Mouse (Mus musculus) layer of hippocampus, adult 2 months (tissue): Measurements from ENCODE around the gene Nsg2. TPM values are rescaled to one million over a fixed set of nuclear protein-coding genes. Genes with fewer than 3 reads are reported as not detected.
"Not testable (repeated sequence)": the region's sequence is repeated elsewhere in the genome, so short reads cannot be mapped to it uniquely, and the experiment has no call there.

Experiments used
- DNase-seq, 2 experiments: peaks; one replicate each; pipeline ENCODE4 v3.0.0; 2022; ENCODE audit warnings: low spot score in 2 of 2
- H3K27ac ChIP-seq: fragments of 200-600 bp; 2 replicates; pipeline ENCODE4 v1.8.1; 2022
- H3K4me3 ChIP-seq: fragments of 200-600 bp; 2 replicates; pipeline ENCODE4 v1.8.1; 2022; ENCODE audit warnings: mild to moderate bottlenecking
- CTCF ChIP-seq: fragments of 200-600 bp; conservative IDR thresholded peaks from 2 replicates; pipeline ENCODE4 v1.8.1; 2022; ENCODE audit warnings: antibody characterized with exemption, mild to moderate bottlenecking, moderate library complexity
- total RNA-seq, 2 experiments: library from RNA; stranded (reverse); gene quantifications; 2 replicates each; pipeline ENCODE4 v1.2.3; 2021

Nsg2 gene
- total RNA-seq, 2 experiments from 2014 or later, result 662 to 700 TPM

DNA sequence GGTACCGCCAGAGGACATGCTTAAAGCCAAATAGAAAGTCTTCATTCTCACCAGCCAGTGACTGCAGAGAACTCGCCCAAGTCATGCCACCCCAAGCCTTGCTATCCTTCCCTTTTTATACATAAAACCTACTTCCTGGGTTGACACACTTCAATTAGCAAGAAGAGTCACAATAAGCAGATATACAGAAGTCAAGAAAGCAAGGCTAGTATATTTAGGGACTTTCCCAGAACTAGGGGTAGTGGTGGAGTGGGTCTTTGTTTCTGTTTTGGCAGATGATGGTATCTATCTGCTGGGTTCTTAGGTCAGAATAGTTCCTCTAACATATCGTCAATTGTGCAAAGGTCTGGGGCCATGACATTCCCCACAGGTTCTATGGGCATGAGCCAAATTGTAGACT, 7.7 kb upstream of the Nsg2 start:
- Histone ChIP-seq H3K27ac (no peak overlapping the region), H3K4me3 (no peak overlapping the region)
- DNase-seq, result no peak
- TF ChIP-seq CTCF, result no peak

GRCm38 (mm10) chr11:31999716-32000115, 547 bp upstream of the Nsg2 start:
- TF ChIP-seq CTCF, result no peak

GRCm38 (mm10) chr11:32001181-32001910, 1.1 kb downstream of the Nsg2 start:
- Histone ChIP-seq H3K27ac (peak overlapping the region; percentile 98), H3K4me3 (peak overlapping the region; percentile 72)
- no peak for TF ChIP-seq CTCF
- no peak for DNase-seq

More at GRCm38 (mm10) chr11:31999716-32000115, 547 bp upstream of the Nsg2 start:
- DNase-seq, result no peak
- Histone ChIP-seq H3K4me3 (peak overlapping the region; percentile 72), H3K27ac (peak overlapping the region; percentile 98)

- H3K4me3 ChIP-seq, result peak overlapping the region; percentile 72
- TF ChIP-seq CTCF, result no peak
- peak; percentile 51 to 76 for DNase-seq
- H3K27ac ChIP-seq, result peak overlapping the region; percentile 98
Measured at GRCm38 (mm10) chr11:32002670-32003072, 2.4 kb downstream of the Nsg2 start.

GRCm38 (mm10) chr11:32008049-32008448, 7.8 kb downstream of the Nsg2 start:
- peak overlapping the region; percentile 48; the same call in 1 of the 2 replicates for H3K27ac ChIP-seq
- H3K4me3 ChIP-seq, DNase-seq: not testable (repeated sequence)

- DNase-seq, result no peak
- peak overlapping the region; percentile 13; the same call in 1 of the 2 replicates for H3K4me3 ChIP-seq
- H3K27ac ChIP-seq, result peak overlapping the region; percentile 81
- no peak for TF ChIP-seq CTCF
Measured at GRCm38 (mm10) chr11:32008852-32009251, 8.6 kb downstream of the Nsg2 start.

DNA sequence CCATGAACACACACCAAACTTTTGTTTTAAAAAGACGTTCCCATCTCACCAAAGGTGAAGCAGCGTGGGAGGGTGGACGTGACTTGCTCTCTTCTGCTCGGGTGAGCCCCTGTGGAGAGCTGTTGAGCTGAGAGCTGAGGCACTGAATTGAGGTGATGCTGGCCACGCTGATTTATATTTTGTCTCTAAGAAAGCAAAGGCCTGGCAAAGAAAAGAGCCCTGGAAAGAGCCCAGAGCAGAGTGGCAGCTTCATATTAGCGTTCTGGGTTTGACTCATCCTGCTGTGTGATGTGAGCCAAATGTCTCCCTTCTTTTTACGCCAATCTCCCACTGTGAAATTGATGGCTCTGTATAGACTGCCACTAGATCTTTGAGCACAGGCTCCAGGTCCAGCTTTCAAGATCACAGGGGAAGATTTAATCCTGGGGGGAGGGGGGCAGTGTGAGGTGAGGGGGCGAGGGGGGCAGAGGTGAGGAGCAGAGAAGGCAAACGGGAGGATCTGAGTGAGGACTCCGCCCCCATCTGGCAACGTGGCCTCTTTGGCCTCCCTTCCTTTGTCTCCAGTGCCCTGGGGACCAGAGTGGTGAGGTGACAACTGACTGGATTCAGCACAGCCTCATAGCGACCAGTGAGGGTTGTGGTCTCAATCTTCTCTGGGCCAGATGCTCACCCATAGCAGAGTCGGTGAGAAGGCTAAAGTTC, 9.8 kb downstream of the Nsg2 start:
- DNase-seq, result no peak
- 0 out of 2 replicates have a peak overlapping the region, but pooled peaks have one; percentile 15 for H3K4me3 ChIP-seq
- TF ChIP-seq CTCF, result no peak
- H3K27ac ChIP-seq, result peak overlapping the region; percentile 81

DNA sequence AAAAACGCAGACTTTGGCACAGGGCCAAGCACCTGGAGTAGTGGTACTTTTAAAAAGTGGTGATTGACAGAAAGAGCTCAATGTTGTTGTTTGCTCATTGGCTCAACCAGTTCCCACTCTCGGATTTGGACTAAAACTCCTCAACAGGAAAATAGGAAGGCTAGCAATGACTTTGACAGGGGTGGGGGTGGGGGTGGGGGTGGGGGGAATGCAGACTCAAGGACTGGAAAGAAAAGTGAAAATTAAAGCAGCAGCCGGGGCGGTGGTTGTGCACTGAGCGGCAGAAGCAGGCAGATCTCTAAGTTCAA, 10.4 kb downstream of the Nsg2 start:
- H3K27ac ChIP-seq, result peak overlapping the region; percentile 81
- no peak for TF ChIP-seq CTCF
- no peak for DNase-seq
- no peak overlapping the region for H3K4me3 ChIP-seq

- Histone ChIP-seq H3K4me3 (no peak overlapping the region; the same call in 1 of the 2 replicates), H3K27ac (peak overlapping the region; percentile 73)
- no peak for TF ChIP-seq CTCF
- peak in 1 of 2 experiments; percentile 57 for DNase-seq
Measured at GRCm38 (mm10) chr11:32011867-32012603, 11.8 kb downstream of the Nsg2 start.

- no peak for DNase-seq
- no peak for TF ChIP-seq CTCF
- H3K4me3 ChIP-seq, result no peak overlapping the region
- peak overlapping the region; percentile 73 for H3K27ac ChIP-seq
Measured at GRCm38 (mm10) chr11:32013014-32013427, 12.8 kb downstream of the Nsg2 start.

GRCm38 (mm10) chr11:32013561-32013960, 13.3 kb downstream of the Nsg2 start:
- Histone ChIP-seq H3K4me3 (no peak overlapping the region), H3K27ac (peak overlapping the region; percentile 73)
- DNase-seq, result no peak
- TF ChIP-seq CTCF, result no peak

- no peak for DNase-seq
- H3K4me3 ChIP-seq, result no peak overlapping the region
- no peak for TF ChIP-seq CTCF
- H3K27ac ChIP-seq, result peak overlapping the region; percentile 54; the same call in 1 of the 2 replicates
Measured at GRCm38 (mm10) chr11:32018201-32018600, 17.9 kb downstream of the Nsg2 start.
